Mouse (Mus musculus) hindbrain, postnatal 0 days (tissue): Measurements from ENCODE around the gene Zcchc14. TPM values are rescaled to one million over a fixed set of nuclear protein-coding genes. Genes with fewer than 3 reads are reported as not detected.

Experiments
- ATAC-seq: fragments of 200-750 bp; cut with Nextera tagmentation; 2 replicates; pipeline ENCODE4 v1.8.0; 2017; ENCODE audit warnings: mild to moderate bottlenecking, moderate TSS enrichment, moderate library complexity
- DNase-seq: peaks from one replicate; pipeline ENCODE4 v3.0.0-alpha.2; 2015; ENCODE audit warnings: low spot score
- H3K27ac ChIP-seq: fragments of 300-500 bp; sonication (generic); 2 replicates; pipeline ENCODE4 v1.5.1; 2014; ENCODE audit warnings: mild to moderate bottlenecking
- H3K27me3 ChIP-seq: fragments of 300-500 bp; sonication (generic); 2 replicates; pipeline ENCODE4 v1.6.1; 2014; ENCODE audit warnings: low read length, mixed read lengths; ENCODE audit not compliant: insufficient read depth
- H3K36me3 ChIP-seq: fragments of 300-500 bp; sonication (generic); 2 replicates; pipeline ENCODE4 v1.6.1; 2014; ENCODE audit warnings: low read length, mixed read lengths; ENCODE audit not compliant: insufficient read depth
- H3K4me1 ChIP-seq: fragments of 300-500 bp; sonication (generic); 2 replicates; pipeline ENCODE4 v1.6.1; 2014; ENCODE audit warnings: antibody characterized with exemption, low read length, mixed read lengths; ENCODE audit not compliant: insufficient read depth
- H3K4me2 ChIP-seq: fragments of 300-500 bp; sonication (generic); 2 replicates; pipeline ENCODE4 v1.6.1; 2014; ENCODE audit warnings: low read depth, mild to moderate bottlenecking, low read length, moderate library complexity, mixed read lengths
- H3K4me3 ChIP-seq: fragments of 300-500 bp; sonication (generic); 2 replicates; pipeline ENCODE4 v1.5.1; 2014; ENCODE audit warnings: low read length
- H3K9ac ChIP-seq: fragments of 300-500 bp; sonication (generic); replicated peaks from 2 replicates; pipeline ENCODE4 v1.6.1; 2014; ENCODE audit warnings: mild to moderate bottlenecking, low read length, moderate library complexity, mixed read lengths
- H3K9me3 ChIP-seq: fragments of 300-500 bp; sonication (generic); 2 replicates; pipeline ENCODE4 v1.6.1; 2016; ENCODE audit warnings: low read length, mixed read lengths
- CTCF ChIP-seq: IDR thresholded peaks from 2 replicates; pipeline ENCODE4 v1.5.1; 2016; ENCODE audit warnings: antibody characterized with exemption, control low read depth, low read depth
- WGBS: fragments of 180-500 bp; shearing (Covaris S2); extraction: QIAGEN DNeasy Blood & Tissue Kit; methylation state at CpG from one replicate; pipeline ENCODE4 v1.1.7; 2014; 5-methylcytosine and 5-hydroxymethylcytosine counted together
- polyA plus RNA-seq: library from polyadenylated mRNA; unstranded; fragments of >200 nt; fragmentation: Nextera tagmentation; extraction: Ambion mirVana; gene quantifications from 2 replicates; pipeline ENCODE4 v1.2.1, GENCODE M21; 2015
- total RNA-seq: library from RNA; depleted of rRNA; stranded (reverse); fragments of >200 nt; gene quantifications from 2 replicates; pipeline ENCODE4 v1.2.3, GENCODE M21; 2014

Gene Zcchc14
- total and polyA plus RNA-seq, 2 experiments from 2014 or later: 14.3 to 66.4 TPM

DNA sequence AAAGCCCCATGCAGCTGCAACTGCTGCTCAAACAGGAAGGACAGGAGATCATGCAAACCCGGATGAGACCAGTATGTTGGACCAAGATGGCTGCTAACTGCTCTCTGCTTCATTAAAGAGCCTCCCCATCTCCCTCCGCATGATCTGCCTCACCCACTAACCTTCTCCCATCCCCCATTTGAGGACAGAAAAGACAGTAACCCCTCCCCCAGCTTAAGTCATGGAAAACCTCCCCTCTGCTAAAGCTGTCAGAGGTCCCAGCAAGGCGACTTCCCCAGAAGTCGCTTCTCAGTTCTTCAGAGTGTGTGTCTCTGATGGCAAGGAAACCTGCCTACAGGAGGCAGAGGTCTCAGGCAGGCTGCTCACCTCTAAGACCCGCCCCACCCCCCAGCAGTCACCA, 35.8 kb upstream of the Zcchc14 start:
- WGBS: 42% methylated on average over 5 of the region's 5 CpGs
- Histone ChIP-seq H3K4me2 (no peak overlapping the region), H3K27ac (peak overlapping the region; percentile 84), H3K36me3 (no peaks in the 10 kb centered on the region), H3K4me1 (peaks cover 8% of the 10 kb centered on the region), H3K9ac (no peak overlapping the region), H3K9me3 (no peaks in the 10 kb centered on the region), H3K4me3 (no peak overlapping the region), H3K27me3 (no peaks in the 10 kb centered on the region)
- no peak for ATAC-seq
- TF ChIP-seq CTCF: no peak
- no peak for DNase-seq

- Histone ChIP-seq H3K9ac (no peak overlapping the region), H3K36me3 (no peaks in the 10 kb centered on the region), H3K27me3 (no peaks in the 10 kb centered on the region), H3K27ac (peak overlapping the region; percentile 84), H3K9me3 (no peaks in the 10 kb centered on the region), H3K4me1 (peaks cover 8% of the 10 kb centered on the region), H3K4me2 (no peak overlapping the region), H3K4me3 (no peak overlapping the region)
- DNase-seq: peak; percentile 90
- 45% methylated on average over 14 of the region's 14 CpGs for WGBS
- ATAC-seq: peak; percentile 71
- TF ChIP-seq CTCF: no peak
Measured at GRCm38 (mm10) chr8:121687455-121688161, 34.9 kb upstream of the Zcchc14 start.

- peaks cover 8% of the 10 kb centered on the region for H3K4me1 ChIP-seq
- ATAC-seq: no peak
- peak; percentile 73 for TF ChIP-seq CTCF
- no peak overlapping the region for H3K4me2 ChIP-seq
- no peaks in the 10 kb centered on the region for H3K27me3 ChIP-seq
- no peaks in the 10 kb centered on the region for H3K9me3 ChIP-seq
- DNase-seq: peak; percentile 23
- WGBS: 20% methylated on average over 4 of the region's 4 CpGs
- H3K9ac ChIP-seq: no peak overlapping the region
- no peaks in the 10 kb centered on the region for H3K36me3 ChIP-seq
- H3K27ac ChIP-seq: no peak overlapping the region
- H3K4me3 ChIP-seq: no peak overlapping the region
Measured at GRCm38 (mm10) chr8:121685419-121685818, 32.7 kb upstream of the Zcchc14 start.

DNA sequence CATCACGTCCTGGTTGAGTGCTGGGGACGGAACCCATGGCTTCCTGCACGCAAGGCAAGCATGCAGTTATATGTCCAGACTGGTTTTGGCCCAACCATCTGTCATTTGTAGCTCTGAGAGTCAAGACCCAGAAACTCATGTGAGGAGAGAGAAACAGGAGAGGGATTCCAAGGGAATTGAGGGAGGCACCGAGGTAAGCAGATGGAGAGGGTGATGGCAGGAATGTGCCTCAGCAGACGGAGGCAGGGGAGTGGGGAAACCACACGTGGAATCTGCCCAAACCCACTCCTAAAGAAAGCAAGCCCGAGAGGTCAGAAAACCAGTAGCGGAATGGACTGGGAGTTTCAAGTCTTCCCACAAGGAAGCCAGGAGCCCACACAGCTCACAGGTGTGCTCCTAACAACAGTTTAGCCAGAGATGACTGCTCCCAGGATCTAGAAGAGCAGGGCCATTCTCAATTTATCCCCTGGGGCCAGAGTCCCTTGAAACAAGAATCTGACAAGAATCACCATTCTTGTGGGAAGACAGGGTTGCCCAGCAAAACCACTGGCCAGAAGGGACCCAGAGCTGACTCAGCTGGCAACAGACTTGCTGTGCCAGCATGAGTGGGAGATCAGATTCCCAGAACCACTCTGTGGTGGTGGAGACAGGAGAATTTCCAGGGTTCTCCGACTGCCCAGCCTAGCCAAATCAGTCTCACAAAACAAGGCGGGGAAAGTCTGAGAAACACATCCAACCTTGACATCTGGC, 30.6 kb upstream of the Zcchc14 start:
- Histone ChIP-seq H3K9me3 (no peaks in the 10 kb centered on the region), H3K9ac (no peak overlapping the region), H3K4me1 (peaks cover 8% of the 10 kb centered on the region), H3K36me3 (no peaks in the 10 kb centered on the region), H3K4me2 (no peak overlapping the region), H3K27me3 (no peaks in the 10 kb centered on the region), H3K27ac (no peak overlapping the region), H3K4me3 (no peak overlapping the region)
- DNase-seq (no peak), ATAC-seq (no peak)
- 75% methylated on average over 10 of the region's 10 CpGs for WGBS
- no peak for TF ChIP-seq CTCF

- ATAC-seq (0 out of 2 replicates have a peak, but pooled peaks have one; percentile 24), DNase-seq (peak; percentile 5)
- H3K9ac ChIP-seq: no peak overlapping the region
- 43% methylated on average over 10 of the region's 10 CpGs for WGBS
- H3K27ac ChIP-seq: no peak overlapping the region
- H3K9me3 ChIP-seq: no peaks in the 10 kb centered on the region
- no peak overlapping the region for H3K4me2 ChIP-seq
- H3K27me3 ChIP-seq: no peaks in the 10 kb centered on the region
- TF ChIP-seq CTCF: no peak
- no peaks in the 10 kb centered on the region for H3K4me1 ChIP-seq
- no peaks in the 10 kb centered on the region for H3K36me3 ChIP-seq
- no peak overlapping the region for H3K4me3 ChIP-seq
Measured at GRCm38 (mm10) chr8:121681457-121681856, 28.8 kb upstream of the Zcchc14 start.

GRCm38 (mm10) chr8:121680896-121681295, 28.2 kb upstream of the Zcchc14 start:
- Histone ChIP-seq H3K27ac (no peak overlapping the region), H3K9me3 (no peaks in the 10 kb centered on the region), H3K36me3 (no peaks in the 10 kb centered on the region), H3K4me2 (no peak overlapping the region), H3K4me3 (no peak overlapping the region), H3K27me3 (no peaks in the 10 kb centered on the region), H3K4me1 (no peaks in the 10 kb centered on the region), H3K9ac (no peak overlapping the region)
- DNase-seq (no peak), ATAC-seq (no peak)
- TF ChIP-seq CTCF: no peak
- WGBS: 72% methylated on average over 4 of the region's 4 CpGs

DNA sequence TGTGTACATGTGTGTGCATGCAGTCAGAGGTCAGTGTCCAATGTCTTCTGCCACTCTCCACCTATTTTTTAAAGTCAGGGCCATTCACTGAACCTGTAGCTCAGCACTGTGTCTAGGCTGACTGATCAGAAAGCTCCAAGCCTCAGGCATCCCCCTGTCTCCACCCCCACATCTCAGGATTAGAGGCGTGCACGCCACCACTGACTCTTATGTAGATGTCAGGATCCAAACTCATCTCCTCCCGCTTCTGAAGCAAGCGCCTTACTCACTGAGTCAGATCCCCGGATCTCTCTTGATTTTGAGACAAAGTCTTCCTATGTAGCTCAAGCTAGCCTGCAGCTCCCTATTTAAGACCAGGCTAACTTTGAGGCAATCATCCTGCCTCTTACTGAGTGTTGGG, 26.0 kb upstream of the Zcchc14 start:
- no peak for DNase-seq
- no peak for TF ChIP-seq CTCF
- H3K9ac ChIP-seq: no peak overlapping the region
- no peaks in the 10 kb centered on the region for H3K4me1 ChIP-seq
- no peak for ATAC-seq
- H3K9me3 ChIP-seq: no peaks in the 10 kb centered on the region
- no peak overlapping the region for H3K27ac ChIP-seq
- no peak overlapping the region for H3K4me3 ChIP-seq
- no peak overlapping the region for H3K4me2 ChIP-seq
- no peaks in the 10 kb centered on the region for H3K27me3 ChIP-seq
- H3K36me3 ChIP-seq: no peaks in the 10 kb centered on the region
- WGBS: 67% methylated on average over 5 of the region's 5 CpGs
